Mouse (Mus musculus) myocyte (in vitro differentiated cells): ENCODE results near the gene Smad6. TPM values are rescaled to one million over a fixed set of nuclear protein-coding genes. Genes with fewer than 3 reads are reported as not detected.

Experiments
- H3K27me3 ChIP-seq: one replicate; pipeline ENCODE4 v1.6.1; 2011; ENCODE audit not compliant: control insufficient read depth, insufficient read depth, insufficient read length
- H3K36me3 ChIP-seq: one replicate; pipeline ENCODE4 v1.6.1; 2011; ENCODE audit not compliant: control insufficient read depth, insufficient read depth
- H3K4me2 ChIP-seq: one replicate; pipeline ENCODE4 v1.6.1; 2011; ENCODE audit warnings: low read depth, control low read depth
- H3K4me3 ChIP-seq: one replicate; pipeline ENCODE4 v1.5.1; 2011; ENCODE audit warnings: mild to moderate bottlenecking, control low read depth, moderate library complexity
- H3K79me2 ChIP-seq: one replicate; pipeline ENCODE4 v1.6.1; 2011; ENCODE audit not compliant: control insufficient read depth, insufficient read depth
- H3ac ChIP-seq: one replicate; pipeline ENCODE4 v1.6.1; 2011; ENCODE audit not compliant: control insufficient read depth, insufficient read length
- CEBPB ChIP-seq: IDR thresholded peaks from 2 replicates; pipeline ENCODE4 v1.6.1; 2011; ENCODE audit warnings: mild to moderate bottlenecking, moderate library complexity; ENCODE audit not compliant: poor library complexity, insufficient read depth, severe bottlenecking
- E2F4 ChIP-seq: IDR thresholded peaks from one replicate; pipeline ENCODE4 v1.6.1; 2011; ENCODE audit warnings: mild to moderate bottlenecking, control low read depth, moderate library complexity; ENCODE audit not compliant: insufficient read depth
- MAX ChIP-seq: IDR thresholded peaks from one replicate; pipeline ENCODE4 v1.6.1; 2011; ENCODE audit warnings: low read depth, mild to moderate bottlenecking, control low read depth
- MYOD1 ChIP-seq, 3 experiments: IDR thresholded peaks; one replicate each; pipeline ENCODE4 v1.6.1; 2011; ENCODE audit warnings: control low read depth in 2 of 3, low read depth in 2 of 3, mild to moderate bottlenecking in 2 of 3, moderate library complexity in 1 of 3; ENCODE audit not compliant: insufficient read length in 2 of 3, control insufficient read depth in 1 of 3
- MYOG ChIP-seq, 3 experiments: IDR thresholded peaks; one replicate each; pipeline ENCODE4 v1.6.1; 2011; ENCODE audit warnings: control low read depth in 2 of 3, low read depth in 2 of 3, mild to moderate bottlenecking in 2 of 3; ENCODE audit not compliant: insufficient read length in 2 of 3, control insufficient read depth in 1 of 3, insufficient read depth in 1 of 3
- POLR2A ChIP-seq: IDR thresholded peaks from one replicate; pipeline ENCODE4 v1.6.1; 2011; ENCODE audit warnings: low read depth, mild to moderate bottlenecking, control low read depth, moderate library complexity; ENCODE audit not compliant: insufficient read length
- POLR2AphosphoS2 ChIP-seq: IDR thresholded peaks from one replicate; pipeline ENCODE4 v1.6.1; 2011; ENCODE audit warnings: low read depth, control low read depth; ENCODE audit not compliant: insufficient read length
- REST ChIP-seq: IDR thresholded peaks from one replicate; pipeline ENCODE4 v1.6.1; 2011; ENCODE audit warnings: mild to moderate bottlenecking, control low read depth, moderate library complexity; ENCODE audit not compliant: insufficient read depth, insufficient read length
- SRF ChIP-seq: IDR thresholded peaks from one replicate; pipeline ENCODE4 v1.6.1; 2011; ENCODE audit warnings: low read depth; ENCODE audit not compliant: control insufficient read depth, insufficient read length
- TCF12 ChIP-seq: IDR thresholded peaks from one replicate; pipeline ENCODE4 v1.6.1; 2011; ENCODE audit warnings: mild to moderate bottlenecking, control low read depth; ENCODE audit not compliant: poor library complexity, insufficient read depth, severe bottlenecking
- TCF3 ChIP-seq: IDR thresholded peaks from one replicate; pipeline ENCODE4 v1.6.1; 2011; ENCODE audit warnings: low read depth, control low read depth; ENCODE audit not compliant: insufficient read length
- USF1 ChIP-seq: IDR thresholded peaks from one replicate; pipeline ENCODE4 v1.6.1; 2011; ENCODE audit warnings: low read depth, mild to moderate bottlenecking, control low read depth, moderate library complexity
- polyA plus RNA-seq: library from polyadenylated mRNA; unstranded; fragments of >200 nt; fragmentation: generic; extraction: Trizol; gene quantifications from one replicate; pipeline ENCODE4 v1.2.1, GENCODE M21; 2012; ENCODE audit warnings: missing spikeins

Gene Smad6
- polyA plus RNA-seq, 1 experiment: 1.5 TPM

DNA sequence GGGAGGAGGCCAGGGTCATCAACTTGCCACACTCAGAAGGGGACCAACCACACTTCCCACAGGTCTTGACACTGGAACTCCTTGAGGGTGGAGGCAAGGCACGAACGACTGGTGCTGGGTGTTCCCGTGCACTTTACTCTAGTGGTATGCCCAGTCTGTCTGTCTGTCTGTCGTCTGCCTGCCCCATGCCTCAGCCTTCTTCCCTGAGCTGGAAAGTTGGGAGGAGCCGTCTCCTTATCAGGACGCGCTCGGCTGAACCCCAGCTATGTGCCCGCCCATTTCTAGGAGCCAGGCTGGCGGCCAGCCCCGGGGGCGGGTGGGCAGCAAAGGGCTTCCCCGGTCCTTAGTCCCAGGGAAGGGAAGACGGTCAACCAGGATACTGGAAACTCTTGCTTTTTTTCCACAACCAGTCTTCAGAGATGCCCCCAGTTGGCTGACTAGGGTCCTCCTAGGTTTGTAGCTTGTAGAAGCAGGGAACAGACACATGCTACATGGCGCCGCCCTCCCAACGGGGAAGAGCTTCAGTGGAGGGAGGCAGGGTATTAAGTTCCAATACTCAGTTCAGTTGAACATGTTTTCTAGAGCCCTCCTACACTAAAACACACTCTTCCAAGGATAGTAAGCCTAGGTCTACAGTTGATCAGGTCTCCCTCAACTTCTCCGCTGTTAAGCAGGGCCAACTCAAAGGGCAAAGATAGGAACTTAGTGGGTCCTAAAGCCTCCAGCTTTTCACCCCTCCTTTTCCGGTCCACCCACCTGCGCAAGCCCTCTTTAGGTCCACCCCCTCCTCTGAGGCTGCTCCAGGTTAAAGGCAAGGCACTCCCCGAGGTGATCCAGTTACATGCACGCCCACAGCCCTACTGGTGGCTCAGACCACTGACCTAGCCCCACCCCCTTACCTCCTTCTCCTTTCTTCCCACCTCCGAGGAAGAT, 3.7 kb downstream of the Smad6 start:
- Histone ChIP-seq H3K4me2 (peak overlapping the region; percentile 98), H3ac (no peak overlapping the region), H3K27me3 (no peaks in the 10 kb centered on the region), H3K36me3 (no peaks in the 10 kb centered on the region), H3K79me2 (no peaks in the 10 kb centered on the region), H3K4me3 (peak overlapping the region; percentile 10)
- TF ChIP-seq REST (no peak), POLR2A (peak; percentile 34), MAX (no peak)

- no peaks in the 10 kb centered on the region for H3K27me3 ChIP-seq
- peak overlapping the region; percentile 10 for H3K4me3 ChIP-seq
- no peak overlapping the region for H3ac ChIP-seq
- peak overlapping the region; percentile 98 for H3K4me2 ChIP-seq
- no peaks in the 10 kb centered on the region for H3K36me3 ChIP-seq
- H3K79me2 ChIP-seq: no peaks in the 10 kb centered on the region
- TF ChIP-seq POLR2AphosphoS2 (no peak), POLR2A (peak; percentile 26)
Observed at GRCm38 (mm10) chr9:64016648-64017400, 5.0 kb downstream of the Smad6 start.

DNA sequence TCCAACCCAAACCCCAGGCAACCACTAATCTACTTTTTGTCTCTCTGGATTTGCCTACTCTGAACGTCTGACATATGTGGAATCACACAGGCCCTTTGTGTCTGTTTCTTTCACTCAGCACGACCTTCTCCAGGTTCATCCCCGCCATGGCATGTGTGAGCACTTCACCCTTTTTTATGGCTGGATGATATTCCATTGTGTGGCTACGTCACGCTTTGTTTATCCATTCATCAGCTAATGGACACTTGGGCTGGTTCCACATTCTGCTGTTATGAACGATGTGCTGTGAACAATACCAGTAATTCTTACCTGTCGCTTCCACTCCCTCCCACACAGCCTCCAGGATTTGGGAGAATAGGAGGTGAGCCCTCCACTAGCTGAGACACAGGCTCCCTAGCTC, 5.8 kb downstream of the Smad6 start:
- H3ac ChIP-seq: no peak overlapping the region
- no peaks in the 10 kb centered on the region for H3K36me3 ChIP-seq
- no peaks in the 10 kb centered on the region for H3K27me3 ChIP-seq
- no peaks in the 10 kb centered on the region for H3K79me2 ChIP-seq
- TF ChIP-seq USF1 (no peak), MYOD1 (IDR thresholded peaks at IDR 0.05; ENCODE audit: control insufficient read depth in 1 of 3, insufficient read length in 2 of 3, low read depth in 2 of 3) (no peak), POLR2A (no peak), MAX (no peak), MYOG (IDR thresholded peaks at IDR 0.05; ENCODE audit: control insufficient read depth in 1 of 3, insufficient read depth in 1 of 3, insufficient read length in 2 of 3, low read depth in 2 of 3) (no peak), E2F4 (no peak), CEBPB (no peak), TCF12 (no peak), TCF3 (no peak), SRF (no peak), REST (no peak), POLR2AphosphoS2 (no peak)
- H3K4me2 ChIP-seq: peak overlapping the region; percentile 98
- no peak overlapping the region for H3K4me3 ChIP-seq

DNA sequence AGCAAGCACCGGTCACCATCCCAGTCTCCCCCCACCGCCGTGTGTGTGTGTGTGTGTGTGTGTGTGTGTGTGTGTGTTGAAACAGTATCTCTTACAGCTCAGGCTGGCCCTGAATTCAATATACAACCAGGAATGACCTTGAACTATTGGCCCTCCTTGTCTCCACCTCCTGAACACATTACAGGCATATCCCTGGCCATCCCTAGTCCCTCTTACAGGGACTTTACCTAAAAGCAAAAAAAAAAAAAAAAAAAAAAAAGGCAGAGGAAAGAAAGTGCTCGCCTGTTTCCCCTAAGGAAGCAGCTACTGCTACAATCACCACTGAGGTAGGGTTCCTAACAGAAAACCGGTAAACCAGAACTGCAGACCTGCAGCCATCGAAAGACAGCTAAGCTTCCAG, 7.1 kb downstream of the Smad6 start:
- TF ChIP-seq USF1 (no peak), TCF3 (no peak), E2F4 (no peak), POLR2A (no peak)
- Histone ChIP-seq H3K4me3 (no peak overlapping the region), H3K79me2 (no peaks in the 10 kb centered on the region), H3ac (no peak overlapping the region), H3K4me2 (no peak overlapping the region), H3K27me3 (no peaks in the 10 kb centered on the region), H3K36me3 (no peaks in the 10 kb centered on the region)

DNA sequence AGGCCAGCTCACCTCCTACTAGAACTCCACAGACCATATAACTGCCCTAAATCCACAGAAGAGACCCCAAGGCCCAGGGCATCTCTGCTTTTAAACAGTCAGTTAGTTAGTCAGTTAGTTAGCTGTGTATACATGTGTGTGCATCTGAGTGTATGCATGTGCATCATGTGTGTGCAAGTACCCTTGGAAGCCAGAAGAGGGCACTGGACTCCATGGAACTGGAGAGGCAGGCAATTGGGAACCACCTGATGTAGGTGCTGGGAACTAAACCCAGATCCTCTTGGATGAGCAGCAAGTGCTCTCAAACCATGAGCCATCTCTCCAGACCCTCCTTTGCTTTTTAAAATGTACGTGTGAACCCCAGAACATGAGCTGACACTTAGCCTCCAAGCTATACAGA, 10.5 kb downstream of the Smad6 start:
- no peaks in the 10 kb centered on the region for H3K36me3 ChIP-seq
- H3K4me2 ChIP-seq: no peak overlapping the region
- TF ChIP-seq POLR2AphosphoS2 (no peak), MAX (no peak), CEBPB (no peak), TCF3 (no peak), TCF12 (no peak), USF1 (no peak), MYOG (IDR thresholded peaks at IDR 0.05; ENCODE audit: control insufficient read depth in 1 of 3, insufficient read depth in 1 of 3, insufficient read length in 2 of 3, low read depth in 2 of 3) (no peak)
- no peaks in the 10 kb centered on the region for H3K79me2 ChIP-seq
- H3K27me3 ChIP-seq: no peaks in the 10 kb centered on the region
- no peak overlapping the region for H3ac ChIP-seq
- no peak overlapping the region for H3K4me3 ChIP-seq
